Mouse (Mus musculus) adrenal gland, postnatal 0 days (tissue): ENCODE data around the gene Iffo1. TPM values are rescaled to one million over a fixed set of nuclear protein-coding genes. Genes with fewer than 3 reads are reported as not detected.

Experiments used
- microRNA-seq: library from miRNA; unstranded; fragments of <30 nt; microRNA quantifications from one replicate; pipeline ENCODE4, GENCODE M21; 2016; ENCODE audit warnings: borderline replicate concordance; ENCODE audit not compliant: insufficient number of aligned reads
- polyA plus RNA-seq: library from polyadenylated mRNA; unstranded; fragments of >200 nt; fragmentation: Nextera tagmentation; extraction: Ambion mirVana; gene quantifications from 2 replicates; pipeline ENCODE4 v1.2.1, GENCODE M21; 2015

The Iffo1 gene
- polyA plus RNA-seq = 14.3 and 19.4 TPM in 2 replicates

DNA sequence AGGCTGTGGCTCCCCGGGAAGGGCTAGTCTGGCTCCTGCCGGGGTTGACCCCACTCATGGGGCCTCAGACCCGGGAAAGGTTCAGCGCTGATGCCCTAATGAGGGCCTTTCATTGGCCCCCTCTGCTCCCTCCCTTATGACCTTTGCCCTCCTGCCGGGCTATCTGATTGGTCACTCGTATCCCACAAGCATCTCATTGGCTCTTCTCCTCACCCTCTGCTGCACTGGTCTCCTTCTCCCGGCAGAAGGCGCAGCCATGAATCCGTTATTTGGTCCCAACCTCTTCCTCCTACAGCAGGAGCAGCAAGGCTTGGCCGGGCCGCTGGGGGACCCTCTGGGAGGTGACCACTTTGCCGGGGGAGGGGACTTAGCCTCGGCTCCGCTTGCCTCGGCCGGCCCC lies at the start of gene Iffo1:
Iffo1 (plus strand) TSS at position 241 of the 400 bp plus-strand sequence.

DNA sequence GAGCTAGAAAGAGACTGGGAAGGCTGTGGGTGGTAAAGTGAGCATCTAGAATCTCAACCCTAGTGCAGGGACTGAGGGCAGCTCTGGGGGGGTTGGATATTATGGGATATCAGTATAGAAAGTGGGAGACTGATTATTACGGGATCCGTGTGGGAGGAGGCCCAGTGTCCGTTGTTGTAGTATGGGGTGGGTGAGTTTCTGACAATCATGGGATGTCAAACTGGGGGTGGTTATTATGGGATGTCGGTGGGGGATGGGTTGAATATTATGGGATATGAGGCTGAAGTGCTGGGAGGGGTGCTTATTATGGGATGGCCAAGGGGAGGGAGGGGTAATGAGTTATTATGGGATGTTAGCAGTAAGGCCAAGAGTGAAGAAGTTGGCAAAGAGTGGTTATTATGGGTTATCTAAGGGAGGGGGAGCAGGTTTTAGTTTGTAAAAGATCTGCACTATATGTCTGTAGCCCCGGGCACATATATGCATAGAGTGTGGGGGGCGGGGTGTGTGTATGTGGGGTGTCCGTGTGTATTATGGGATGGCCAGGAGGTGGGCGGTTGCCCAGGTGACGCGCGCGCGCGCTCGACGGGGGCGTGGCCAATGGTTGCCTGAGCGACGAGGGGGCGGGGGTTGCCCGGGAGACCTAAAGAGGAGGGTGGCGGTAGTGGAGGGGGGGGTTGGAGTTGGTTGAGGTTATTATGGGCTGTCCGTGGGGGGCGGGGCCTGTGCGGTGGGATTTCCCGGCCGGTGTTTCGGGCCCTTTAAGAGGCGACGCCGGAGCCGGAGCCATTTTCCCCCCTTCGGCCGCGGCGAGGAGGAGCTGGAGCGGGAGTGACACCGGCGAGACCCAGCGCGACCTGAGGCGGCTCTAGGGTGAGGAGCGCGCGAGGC lies 49.4 kb upstream of the Iffo1 start, which contains the start of gene Chd4:
Chd4 (plus strand) TSS at position 591 of the 888 bp plus-strand sequence.

GRCm38 (mm10) chr6:125131302-125132156 lies 13.5 kb upstream of the Iffo1 start, which contains the start of gene Nop2:
Nop2 (plus strand) TSS chr6:125131909.

GRCm38 (mm10) chr6:125166051-125166751 lies 21.2 kb downstream of the Iffo1 start, which contains the start of gene Gapdh:
Gapdh (minus strand) TSS chr6:125166467.

DNA sequence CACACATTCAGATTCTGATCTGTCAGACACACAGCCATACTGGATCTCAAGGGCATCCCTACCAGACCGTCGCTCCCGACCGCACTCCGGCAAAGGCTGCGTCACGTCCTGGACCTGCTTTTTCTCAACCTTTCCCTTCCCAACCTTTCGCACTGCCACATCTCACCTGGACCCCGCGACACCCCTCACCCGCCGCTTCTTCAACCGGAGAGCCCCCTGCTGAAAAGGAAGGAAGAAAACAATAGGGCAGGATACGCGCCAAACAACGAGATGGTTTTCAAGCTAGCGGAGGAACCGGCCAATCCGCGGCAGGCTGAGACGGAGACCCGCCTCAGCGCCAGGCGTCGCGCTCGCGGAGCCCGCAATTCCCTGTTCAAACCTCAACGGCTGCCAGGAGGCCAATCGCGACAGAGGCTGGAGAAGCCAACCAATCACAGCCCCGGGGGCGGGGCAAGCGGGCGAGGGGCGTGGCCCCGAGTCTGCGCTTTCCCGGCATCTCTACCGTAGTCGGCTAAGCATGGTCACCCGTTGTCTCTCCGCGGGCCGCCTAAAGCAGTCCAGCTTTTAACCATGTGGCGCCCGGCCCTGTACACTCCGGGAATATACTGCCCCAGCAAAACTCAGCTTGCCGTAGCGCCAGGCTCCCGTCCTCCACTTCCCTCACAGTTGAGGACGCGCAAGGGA lies 46.4 kb downstream of the Iffo1 start, which contains the start of the genes Ncapd2 and Mrpl51:
Ncapd2 (minus strand) TSS at position 370 of the 684 bp plus-strand sequence.
Mrpl51 (plus strand) TSS at position 470 of the 684 bp plus-strand sequence.

Small RNA genes within 50 kb of the gene (microRNA-seq; reads per million reads assigned to microRNA genes)
- gene Mir3098 (not detected), gene Mir7045 (not detected)

Other genes with a start within 250 kb of the Iffo1 start
- 2.4 and 4.2 TPM in 2 replicates for gene Lag3, start 233.5 kb upstream of the Iffo1 start, polyA plus RNA-seq
- gene Ptms, start 225.1 kb upstream of the Iffo1 start, polyA plus RNA-seq = 365 and 389 TPM in 2 replicates
- gene Mlf2, start 213.9 kb upstream of the Iffo1 start, polyA plus RNA-seq = 266 and 322 TPM in 2 replicates
- 134 and 179 TPM in 2 replicates for gene Cops7a, start 179.7 kb upstream of the Iffo1 start, polyA plus RNA-seq
- 4.0 and 7.4 TPM in 2 replicates for gene Pianp, start 148.5 kb upstream of the Iffo1 start, polyA plus RNA-seq
- 6.6 and 10.5 TPM in 2 replicates for gene Zfp384, start 136.1 kb upstream of the Iffo1 start, polyA plus RNA-seq
- 90.1 and 150 TPM in 2 replicates for gene Ing4, start 105.5 kb upstream of the Iffo1 start, polyA plus RNA-seq
- 3.2 and 3.4 TPM in 2 replicates for gene Acrbp, start 95.6 kb upstream of the Iffo1 start, polyA plus RNA-seq
- 0.37 and 0.96 TPM in 2 replicates for gene Lpar5, start 77.3 kb upstream of the Iffo1 start, polyA plus RNA-seq
- 41.4 and 42.5 TPM in 2 replicates for gene Chd4, start 49.3 kb upstream of the Iffo1 start, polyA plus RNA-seq
- gene Nop2, start 13.3 kb upstream of the Iffo1 start, polyA plus RNA-seq = 17.8 and 24.3 TPM in 2 replicates
- 886 and 1,355 TPM in 2 replicates for gene Gapdh, start 21.2 kb downstream of the Iffo1 start, polyA plus RNA-seq
- 27.6 and 29.4 TPM in 2 replicates for gene Ncapd2, start 46.5 kb downstream of the Iffo1 start, polyA plus RNA-seq
- 244 and 300 TPM in 2 replicates for gene Mrpl51, start 46.6 kb downstream of the Iffo1 start, polyA plus RNA-seq
- gene Vamp1, start 70.3 kb downstream of the Iffo1 start, polyA plus RNA-seq = 5.4 and 12.5 TPM in 2 replicates
- 10.2 and 11.4 TPM in 2 replicates for gene Tapbpl, start 86.6 kb downstream of the Iffo1 start, polyA plus RNA-seq
- 1.4 and 6.7 TPM in 2 replicates for gene Cd27, start 91.8 kb downstream of the Iffo1 start, polyA plus RNA-seq
- not detected in 2 replicates for gene Tuba3a, start 140.8 kb downstream of the Iffo1 start, polyA plus RNA-seq
- 50.3 and 70.1 TPM in 2 replicates for gene Ltbr, start 168.6 kb downstream of the Iffo1 start, polyA plus RNA-seq
- gene Scnn1a, start 175.4 kb downstream of the Iffo1 start, polyA plus RNA-seq = 1.2 and 1.6 TPM in 2 replicates
- 86.6 and 158 TPM in 2 replicates for gene Tnfrsf1a, start 204.1 kb downstream of the Iffo1 start, polyA plus RNA-seq
- gene Plekhg6, start 235.6 kb downstream of the Iffo1 start, polyA plus RNA-seq = 0.30 and 0.51 TPM in 2 replicates